ENCODE assay signal across 24 mouse cellular contexts in genomic region chr4:130323165-130323564, GRCm38 (mm10). TPM values are rescaled to one million over a fixed set of nuclear protein-coding genes. Genes with fewer than 3 reads are reported as not detected.
DNase-seq lines count a peak whose midpoint lies in the region; ATAC-seq and TF ChIP-seq lines count a peak whose summit lies in the region.
"Had no signal": no experiment of that assay in that cellular context is flagged by ENCODE, and none has a peak within 500 bp of the region (broad histone marks: within the 10 kb centered on the region; RNA-seq: fewer than 3 reads in every experiment).

No protein-coding gene starts in this region.

- no peak for TF ChIP-seq EP300 in heart, adult 2 months (IDR thresholded peaks at IDR 0.05; ENCODE audit: insufficient read depth, low read depth, low read length)
- TF ChIP-seq EP300 in heart, postnatal 0 days (IDR thresholded peaks at IDR 0.05; ENCODE audit: low read depth) = no peak

- H3K27ac ChIP-seq in heart, adult 2 months = peak overlapping the region; percentile 76
- H3K27ac ChIP-seq in heart, embryonic 13.5 days (replicated peaks) = peak overlapping the region; percentile 92
- H3K27ac ChIP-seq in heart, postnatal 0 days (ENCODE audit: low read depth) = peak overlapping the region; percentile 86
- H3K27ac ChIP-seq: embryonic facial prominence, embryonic 10.5 days; forebrain, embryonic 13.5 days; hindbrain, embryonic 13.5 days; hindbrain, postnatal 0 days had no signal

- H3K36me3 ChIP-seq in heart, adult 2 months (ENCODE audit: control insufficient read depth, insufficient read depth, low read length) = no peaks in the 10 kb centered on the region
- peaks cover 78% of the 10 kb centered on the region for H3K36me3 ChIP-seq in heart, embryonic 13.5 days
- peaks cover 30% of the 10 kb centered on the region for H3K36me3 ChIP-seq in heart, postnatal 0 days (replicated peaks; ENCODE audit: control insufficient read depth, insufficient read depth, low read length)

- no peak for DNase-seq in heart, adult 2 months
- DNase-seq in heart, postnatal 36 days = no peak
- no peak for DNase-seq in heart, adult 8-10 months (ENCODE audit: low spot score)
- DNase-seq in heart, postnatal 0 days (ENCODE audit: low spot score) = no peak
- DNase-seq in heart, adult 18-20 months = no peak
- peak; percentile 30 for DNase-seq in MEL-GATA-1-ER (ENCODE audit: extremely low read depth, low read depth)
- DNase-seq in kidney, adult 11 months = no peak
- DNase-seq: adrenal gland, adult 2 months; cerebellum, adult 2 months; cerebellum, postnatal 10 days; forebrain, postnatal 0 days; gastrocnemius, postnatal 25 days; kidney, adult 18-20 months had no signal

- WGBS in heart, adult 2 months = 22% methylated on average over 1 of the region's 1 CpGs
- WGBS in heart, embryonic 13.5 days = 26% methylated on average over 1 of the region's 1 CpGs
- WGBS in heart, postnatal 0 days = 25% methylated on average over 1 of the region's 1 CpGs

- H3K27me3 ChIP-seq in heart, adult 2 months (ENCODE audit: control insufficient read depth, insufficient read depth, low read length) = no peaks in the 10 kb centered on the region
- no peaks in the 10 kb centered on the region for H3K27me3 ChIP-seq in heart, embryonic 13.5 days (replicated peaks)
- H3K27me3 ChIP-seq in heart, postnatal 0 days (ENCODE audit: control insufficient read depth, insufficient read depth, low read length) = no peaks in the 10 kb centered on the region
- H3K27me3 ChIP-seq: forebrain, embryonic 13.5 days; hindbrain, embryonic 13.5 days had no signal

- ATAC-seq in heart, embryonic 13.5 days (ENCODE audit: extremely low read depth, insufficient number of reproducible peaks, low FRiP score, low TSS enrichment) = no peak
- ATAC-seq in heart, postnatal 0 days (ENCODE audit: insufficient read depth, low read depth) = no peak
- ATAC-seq: forebrain, embryonic 13.5 days; forebrain, postnatal 0 days; hindbrain, postnatal 0 days had no signal

- TF ChIP-seq CTCF in heart, adult 2 months (IDR thresholded peaks at IDR 0.05) = no peak
- no peak for TF ChIP-seq CTCF in heart, postnatal 0 days (IDR thresholded peaks at IDR 0.05; ENCODE audit: low read depth)

- no peak overlapping the region for H3K4me3 ChIP-seq in heart, adult 2 months
- no peak overlapping the region for H3K4me3 ChIP-seq in heart, embryonic 13.5 days
- no peak overlapping the region for H3K4me3 ChIP-seq in heart, postnatal 0 days (ENCODE audit: low read depth, low read length)
- H3K4me3 ChIP-seq: embryonic facial prominence, embryonic 10.5 days; forebrain, embryonic 13.5 days; hindbrain, embryonic 13.5 days had no signal

- TF ChIP-seq POLR2A in heart, adult 2 months (IDR thresholded peaks at IDR 0.05; ENCODE audit: insufficient read depth, low read depth, low read length) = no peak

- no peak overlapping the region for H3K9ac ChIP-seq in heart, adult 2 months (ENCODE audit: low read depth, low read length)
- peak overlapping the region; percentile 65; the same call in 1 of the 2 replicates for H3K9ac ChIP-seq in heart, embryonic 13.5 days
- H3K9ac ChIP-seq in heart, postnatal 0 days (replicated peaks; ENCODE audit: low read depth, low read length) = no peak overlapping the region
- H3K9ac ChIP-seq: forebrain, embryonic 13.5 days; forebrain, postnatal 0 days; hindbrain, embryonic 13.5 days had no signal

- intact Hi-C loops in heart, adult 2 months (cut with DNase I) = no loop called here
- intact Hi-C loops in heart, postnatal 36 days (cut with DNase I) = no loop called here

- peak overlapping the region; percentile 33; the same call in 1 of the 2 replicates for H3K4me2 ChIP-seq in heart, embryonic 13.5 days
- H3K4me2 ChIP-seq in heart, postnatal 0 days (ENCODE audit: low read depth, low read length) = no peak overlapping the region
- H3K4me2 ChIP-seq: forebrain, embryonic 13.5 days; hindbrain, embryonic 13.5 days had no signal

- no peaks in the 10 kb centered on the region for H3K9me3 ChIP-seq in heart, embryonic 13.5 days
- H3K9me3 ChIP-seq in heart, postnatal 0 days (replicated peaks; ENCODE audit: control insufficient read depth, low read length) = no peaks in the 10 kb centered on the region
- H3K9me3 ChIP-seq: embryonic facial prominence, embryonic 10.5 days; forebrain, embryonic 13.5 days; hindbrain, embryonic 13.5 days had no signal

- H3K4me1 ChIP-seq in heart, adult 2 months (ENCODE audit: control insufficient read depth, insufficient read depth, low read length) = peaks cover 1% of the 10 kb centered on the region; the same call in 1 of the 2 replicates
- peaks cover 49% of the 10 kb centered on the region for H3K4me1 ChIP-seq in heart, embryonic 13.5 days
- peaks cover 8% of the 10 kb centered on the region; the same call in 1 of the 2 replicates for H3K4me1 ChIP-seq in heart, postnatal 0 days (ENCODE audit: control insufficient read depth, insufficient read depth)
- H3K4me1 ChIP-seq: forebrain, embryonic 13.5 days; hindbrain, embryonic 13.5 days had no signal

- H3K79me2 ChIP-seq in heart, adult 2 months (replicated peaks; ENCODE audit: control insufficient read depth, insufficient read depth, low read length) = no peaks in the 10 kb centered on the region

RNA-seq across cellular contexts. Expression of gene Gm10570, which starts 14.7 kb away (rescaled TPM):
- total RNA-seq in heart, adult 2 months (2021) = not detected
- 0.27 and 0.73 TPM in 2 replicates for polyA plus RNA-seq in heart, adult 2 months (2012; rRNA removed)
- total RNA-seq in heart, postnatal 36 days (2021) = under 1 TPM; 0.57 to 0.89 TPM
- 0.75 and 1.2 TPM in 2 replicates for polyA plus RNA-seq in heart, embryonic 13.5 days (2015; fragmentation: Nextera tagmentation; extraction: Ambion mirVana)
- total RNA-seq in heart, adult 8-10 months (2022) = under 1 TPM in 1 of 4 experiments, not detected in 3; 0.91 TPM
- total RNA-seq in heart, postnatal 0 days (2014; rRNA removed; ENCODE audit: low replicate concordance) = not detected in 2 replicates
- 2.1 and 2.8 TPM in 2 replicates for polyA plus RNA-seq in heart, postnatal 0 days (2015; fragmentation: Nextera tagmentation; extraction: Ambion mirVana)
- not detected for total RNA-seq in heart, adult 18-20 months (2021)
- total RNA-seq: adrenal gland, adult 2 months; adrenal gland, postnatal 25 days; gastrocnemius, postnatal 25 days; hematopoietic stem cell, adult 5-6 weeks had no signal
- polyA plus RNA-seq: C2C12; embryonic facial prominence, embryonic 10.5 days; embryonic facial prominence, embryonic 14.5 days; intestine, embryonic 14.5 days; kidney, embryonic 14.5 days had no signal

RNA-seq across cellular contexts. Expression of gene Fabp3, which starts 14.8 kb away (rescaled TPM):
- 1,000 to 10,000 TPM; 5,566 to 6,234 TPM for total RNA-seq in heart, adult 2 months (2021)
- 6,657 and 8,958 TPM in 2 replicates for polyA plus RNA-seq in heart, adult 2 months (2012; rRNA removed)
- total RNA-seq in heart, postnatal 36 days (2021) = 1,000 to 10,000 TPM; 6,013 to 6,518 TPM
- 961 and 1,090 TPM in 2 replicates for polyA plus RNA-seq in heart, embryonic 13.5 days (2015; fragmentation: Nextera tagmentation; extraction: Ambion mirVana)
- 1,000 to 10,000 TPM; 6,025 to 7,484 (median 6,750) TPM for total RNA-seq in heart, adult 8-10 months (2022)
- 2,071 and 3,924 TPM in 2 replicates for total RNA-seq in heart, postnatal 0 days (2014; rRNA removed; ENCODE audit: low replicate concordance)
- polyA plus RNA-seq in heart, postnatal 0 days (2015; fragmentation: Nextera tagmentation; extraction: Ambion mirVana) = 10,729 and 11,746 TPM in 2 replicates
- 1,000 to 10,000 TPM; 5,802 to 6,041 TPM for total RNA-seq in heart, adult 18-20 months (2021)
- total RNA-seq: hematopoietic stem cell, adult 5-6 weeks had no signal

RNA-seq across cellular contexts. Expression of gene Zcchc17, which starts 36.6 kb away (rescaled TPM):
- 10 to 100 TPM; 25.8 to 30.7 TPM for total RNA-seq in heart, adult 2 months (2021)
- polyA plus RNA-seq in heart, adult 2 months (2012; rRNA removed) = 15.0 and 25.6 TPM in 2 replicates
- 10 to 100 TPM; 26.7 to 28.9 TPM for total RNA-seq in heart, postnatal 36 days (2021)
- polyA plus RNA-seq in heart, embryonic 13.5 days (2015; fragmentation: Nextera tagmentation; extraction: Ambion mirVana) = 48.1 and 50.7 TPM in 2 replicates
- total RNA-seq in heart, adult 8-10 months (2022) = 10 to 100 TPM; 24.2 to 35.4 (median 29.0) TPM
- total RNA-seq in heart, postnatal 0 days (2014; rRNA removed; ENCODE audit: low replicate concordance) = 19.6 and 20.0 TPM in 2 replicates
- polyA plus RNA-seq in heart, postnatal 0 days (2015; fragmentation: Nextera tagmentation; extraction: Ambion mirVana) = 39.6 and 46.8 TPM in 2 replicates
- total RNA-seq in heart, adult 18-20 months (2021) = 10 to 100 TPM; 22.4 to 26.3 TPM

RNA-seq across cellular contexts. Expression of gene Snrnp40, which starts 36.8 kb away (rescaled TPM):
- total RNA-seq in heart, adult 2 months (2021) = 10 to 100 TPM; 14.5 to 14.9 TPM
- 15.7 and 22.6 TPM in 2 replicates for polyA plus RNA-seq in heart, adult 2 months (2012; rRNA removed)
- total RNA-seq in heart, postnatal 36 days (2021) = 10 to 100 TPM; 12.2 to 16.5 TPM
- polyA plus RNA-seq in heart, embryonic 13.5 days (2015; fragmentation: Nextera tagmentation; extraction: Ambion mirVana) = 82.6 and 84.8 TPM in 2 replicates
- 10 to 100 TPM; 12.8 to 17.2 (median 16.7) TPM for total RNA-seq in heart, adult 8-10 months (2022)
- total RNA-seq in heart, postnatal 0 days (2014; rRNA removed; ENCODE audit: low replicate concordance) = 36.8 and 39.2 TPM in 2 replicates
- polyA plus RNA-seq in heart, postnatal 0 days (2015; fragmentation: Nextera tagmentation; extraction: Ambion mirVana) = 41.2 and 41.4 TPM in 2 replicates
- total RNA-seq in heart, adult 18-20 months (2021) = 10 to 100 TPM; 15.3 to 17.5 TPM

RNA-seq across cellular contexts. Expression of gene Serinc2, which starts 44.2 kb away (rescaled TPM):
- total RNA-seq in heart, adult 2 months (2021) = 1 to 10 TPM; 1.8 to 2.8 TPM
- 1.4 and 1.8 TPM in 2 replicates for polyA plus RNA-seq in heart, adult 2 months (2012; rRNA removed)
- 1 to 10 TPM; 2.1 to 2.5 TPM for total RNA-seq in heart, postnatal 36 days (2021)
- 10.9 and 11.3 TPM in 2 replicates for polyA plus RNA-seq in heart, embryonic 13.5 days (2015; fragmentation: Nextera tagmentation; extraction: Ambion mirVana)
- total RNA-seq in heart, adult 8-10 months (2022) = 1 to 10 TPM; 1.9 to 3.7 (median 2.6) TPM
- 1.3 and 1.9 TPM in 2 replicates for total RNA-seq in heart, postnatal 0 days (2014; rRNA removed; ENCODE audit: low replicate concordance)
- polyA plus RNA-seq in heart, postnatal 0 days (2015; fragmentation: Nextera tagmentation; extraction: Ambion mirVana) = 1.3 TPM in 2 replicates
- 1 to 10 TPM; 2.0 to 2.2 TPM for total RNA-seq in heart, adult 18-20 months (2021)
- total RNA-seq: hematopoietic stem cell, adult 5-6 weeks had no signal
